Mouse (Mus musculus) liver, embryonic 14.5 days (tissue): ENCODE data around the gene Ift74. TPM values are rescaled to one million over a fixed set of nuclear protein-coding genes. Genes with fewer than 3 reads are reported as not detected.

Experiments used
- ATAC-seq: fragments of 200-750 bp; cut with Nextera tagmentation; 2 replicates; pipeline ENCODE4 v1.8.0; 2017; ENCODE audit warnings: moderate number of reproducible peaks, mild to moderate bottlenecking, moderate library complexity; ENCODE audit not compliant: insufficient read depth
- DNase-seq, 3 experiments: peaks; one replicate each; pipeline ENCODE4 v3.0.0-alpha.2; 2012 to 2013; ENCODE audit warnings: low read depth in 3 of 3, low spot score in 3 of 3
- H3K27ac ChIP-seq: fragments of 300-500 bp; sonication (generic); 2 replicates; pipeline ENCODE4 v1.5.1; 2014; ENCODE audit warnings: moderate library complexity, mild to moderate bottlenecking, control low read depth, inconsistent platforms
- H3K27me3 ChIP-seq: fragments of 300-500 bp; sonication (generic); 2 replicates; pipeline ENCODE4 v1.6.1; 2014; ENCODE audit warnings: mild to moderate bottlenecking, low read length, moderate library complexity; ENCODE audit not compliant: control insufficient read depth, insufficient read depth
- H3K36me3 ChIP-seq: fragments of 300-500 bp; sonication (generic); replicated peaks from 2 replicates; pipeline ENCODE4 v1.6.1; 2014; ENCODE audit warnings: low read depth; ENCODE audit not compliant: control insufficient read depth, insufficient read depth
- H3K4me1 ChIP-seq, 2 experiments: fragments of 200-500 bp in 1 of 2; fragments of 300-500 bp in 1 of 2; sonication (generic) in 1 of 2; replicated peaks; 2 replicates each; pipeline ENCODE4 v1.6.1; 2012 to 2014; ENCODE audit warnings: antibody characterized with exemption in 1 of 2, inconsistent platforms in 1 of 2, low read length in 1 of 2; ENCODE audit not compliant: control insufficient read depth in 2 of 2, insufficient read depth in 2 of 2
- H3K4me2 ChIP-seq: fragments of 300-500 bp; sonication (generic); 2 replicates; pipeline ENCODE4 v1.6.1; 2014; ENCODE audit warnings: low read depth, mild to moderate bottlenecking, control low read depth, moderate library complexity
- H3K4me3 ChIP-seq, 2 experiments: fragments of 200-500 bp in 1 of 2; fragments of 300-500 bp in 1 of 2; sonication (generic) in 1 of 2; 2 replicates each; pipeline ENCODE4 v1.5.1; 2012 to 2014; ENCODE audit warnings: low read depth in 2 of 2, low read length in 2 of 2, mild to moderate bottlenecking in 2 of 2, control low read depth in 1 of 2, inconsistent platforms in 1 of 2, moderate library complexity in 1 of 2; ENCODE audit not compliant: insufficient read depth in 1 of 2
- H3K9ac ChIP-seq: fragments of 300-500 bp; sonication (generic); replicated peaks from 2 replicates; pipeline ENCODE4 v1.6.1; 2014; ENCODE audit warnings: mild to moderate bottlenecking, control low read depth, moderate library complexity
- H3K9me3 ChIP-seq: fragments of 300-500 bp; sonication (generic); 2 replicates; pipeline ENCODE4 v1.6.1; 2016; ENCODE audit warnings: low read length, mixed read lengths; ENCODE audit not compliant: control insufficient read depth
- CTCF ChIP-seq: IDR thresholded peaks from 2 replicates; pipeline ENCODE4 v1.5.1; 2016; ENCODE audit warnings: antibody characterized with exemption, low read depth, control low read depth
- EP300 ChIP-seq: IDR thresholded peaks from 2 replicates; pipeline ENCODE4 v1.6.1; 2016; ENCODE audit warnings: antibody characterized with exemption, low read depth
- WGBS: fragments of 180-500 bp; shearing (Covaris S2); extraction: QIAGEN DNeasy Blood & Tissue Kit; methylation state at CpG from one replicate; pipeline ENCODE4 v1.1.7; 2014; ENCODE audit not compliant: insufficient replicate concordance; 5-methylcytosine and 5-hydroxymethylcytosine counted together
- polyA plus RNA-seq, 2 experiments: library from polyadenylated mRNA; depleted of rRNA in 1 of 2; stranded (reverse) in 1 of 2; unstranded in 1 of 2; fragments of >200 nt; fragmentation: Nextera tagmentation in 1 of 2; extraction: Ambion mirVana in 1 of 2; gene quantifications; 2 replicates each; pipeline versions ENCODE4 v1.2.1 to v1.2.3; 2012 to 2014

Gene Ift74
- polyA plus RNA-seq, 2 experiments, result 2.0 to 2.8 TPM

- H3K4me3 ChIP-seq, result no peak overlapping the region
- no peak for DNase-seq
- TF ChIP-seq EP300, result no peak
- TF ChIP-seq CTCF, result no peak
- 12% methylated on average over 4 of the region's 4 CpGs for WGBS
- H3K27ac ChIP-seq, result no peak overlapping the region
- H3K4me1 ChIP-seq, result 0 out of 4 replicates have a peak, but pooled peaks cover 0 to 2% of the 10 kb centered on the region in 2 experiments
- ATAC-seq, result no peak
- no peaks in the 10 kb centered on the region for H3K9me3 ChIP-seq
- H3K27me3 ChIP-seq, result no peaks in the 10 kb centered on the region
- H3K9ac ChIP-seq, result no peak overlapping the region
- H3K4me2 ChIP-seq, result no peak overlapping the region
- H3K36me3 ChIP-seq, result no peaks in the 10 kb centered on the region
Measured at GRCm38 (mm10) chr4:94691078-94691477, 76.8 kb downstream of the Ift74 start.

- H3K4me3 ChIP-seq, result no peak overlapping the region
- no peak for TF ChIP-seq EP300
- TF ChIP-seq CTCF, result no peak
- no peak overlapping the region for H3K9ac ChIP-seq
- H3K4me1 ChIP-seq, result 0 out of 4 replicates have a peak, but pooled peaks cover 0 to 2% of the 10 kb centered on the region in 2 experiments
- no peaks in the 10 kb centered on the region for H3K36me3 ChIP-seq
- 48% methylated on average over 2 of the region's 2 CpGs for WGBS
- H3K9me3 ChIP-seq, result no peaks in the 10 kb centered on the region
- DNase-seq (no peak), ATAC-seq (no peak)
- no peak overlapping the region for H3K27ac ChIP-seq
- no peaks in the 10 kb centered on the region for H3K27me3 ChIP-seq
- no peak overlapping the region for H3K4me2 ChIP-seq
Measured at GRCm38 (mm10) chr4:94692175-94692574, 77.9 kb downstream of the Ift74 start.

- Histone ChIP-seq H3K9ac (no peak overlapping the region), H3K4me1 (0 out of 4 replicates have a peak, but pooled peaks cover 0 to 2% of the 10 kb centered on the region in 2 experiments), H3K27me3 (no peaks in the 10 kb centered on the region), H3K36me3 (no peaks in the 10 kb centered on the region), H3K27ac (no peak overlapping the region), H3K4me3 (no peak overlapping the region), H3K4me2 (no peak overlapping the region), H3K9me3 (no peaks in the 10 kb centered on the region)
- ATAC-seq, result no peak
- 45% methylated on average over 3 of the region's 3 CpGs for WGBS
- TF ChIP-seq CTCF, result no peak
- no peak for TF ChIP-seq EP300
- no peak for DNase-seq
Measured at GRCm38 (mm10) chr4:94696368-94696767, 82.1 kb downstream of the Ift74 start.

GRCm38 (mm10) chr4:94711002-94711401 lies 96.7 kb downstream of the Ift74 start:
- no peaks in the 10 kb centered on the region for H3K9me3 ChIP-seq
- no peak for DNase-seq
- WGBS, result 21% methylated on average over 2 of the region's 2 CpGs

GRCm38 (mm10) chr4:94711426-94711825 lies 97.1 kb downstream of the Ift74 start:
- ATAC-seq, result no peak
- DNase-seq, result no peak
- Histone ChIP-seq H3K4me2 (no peak overlapping the region), H3K36me3 (no peaks in the 10 kb centered on the region), H3K9me3 (no peaks in the 10 kb centered on the region), H3K27me3 (no peaks in the 10 kb centered on the region), H3K9ac (no peak overlapping the region), H3K4me3 (no peak overlapping the region), H3K27ac (no peak overlapping the region), H3K4me1 (no peaks in the 10 kb centered on the region)
- TF ChIP-seq EP300, result no peak
- WGBS, result 28% methylated on average over 4 of the region's 4 CpGs

More at GRCm38 (mm10) chr4:94711002-94711401, 96.7 kb downstream of the Ift74 start:
- Histone ChIP-seq H3K36me3 (no peaks in the 10 kb centered on the region), H3K4me1 (no peaks in the 10 kb centered on the region), H3K9ac (no peak overlapping the region), H3K27ac (no peak overlapping the region), H3K27me3 (no peaks in the 10 kb centered on the region), H3K4me2 (no peak overlapping the region), H3K4me3 (no peak overlapping the region)
- TF ChIP-seq EP300 (no peak), CTCF (no peak)
- ATAC-seq, result no peak
